Mouse (Mus musculus) MEL (cell line): ENCODE results near the gene Fam213a.

Source experiments
- BHLHE40 ChIP-seq: IDR thresholded peaks from 2 replicates; pipeline ENCODE4 v1.6.1; 2012; ENCODE audit warnings: low read depth, mild to moderate bottlenecking, inconsistent platforms, low read length, improper control_type of control experiment, borderline replicate concordance
- CHD2 ChIP-seq: IDR thresholded peaks from 2 replicates; pipeline ENCODE4 v1.6.1; 2011; ENCODE audit warnings: low read length, improper control_type of control experiment
- CTCF ChIP-seq, 3 experiments: IDR thresholded peaks in 2 of 3; conservative IDR thresholded peaks in 1 of 3; 2 replicates each; pipeline ENCODE4 v1.5.1; 2011 to 2012; ENCODE audit warnings: low read length in 3 of 3, low read depth in 2 of 3, mild to moderate bottlenecking in 2 of 3, improper control_type of control experiment in 1 of 3, inconsistent platforms in 1 of 3, mixed read lengths in 1 of 3, moderate library complexity in 1 of 3; ENCODE audit not compliant: control insufficient read depth in 1 of 3, insufficient read depth in 1 of 3, poor library complexity in 1 of 3, severe bottlenecking in 1 of 3
- EP300 ChIP-seq, 2 experiments: IDR thresholded peaks; 2 replicates each; pipeline ENCODE4 v1.6.1; 2011; ENCODE audit warnings: improper control_type of control experiment in 2 of 2, low read length in 2 of 2, low read depth in 1 of 2, mild to moderate bottlenecking in 1 of 2
- GABPA ChIP-seq: IDR thresholded peaks from 2 replicates; pipeline ENCODE4 v1.6.1; 2012; ENCODE audit warnings: low read depth, mild to moderate bottlenecking, inconsistent platforms, low read length, improper control_type of control experiment, moderate library complexity
- HCFC1 ChIP-seq: IDR thresholded peaks from 2 replicates; pipeline ENCODE4 v1.6.1; 2012; ENCODE audit warnings: low read depth, mild to moderate bottlenecking, inconsistent platforms, low read length, improper control_type of control experiment, moderate library complexity
- JUND ChIP-seq: IDR thresholded peaks from 2 replicates; pipeline ENCODE4 v1.6.1; 2011; ENCODE audit warnings: low read depth, mild to moderate bottlenecking, improper control_type of control experiment, low read length
- NELFE ChIP-seq: IDR thresholded peaks from 2 replicates; pipeline ENCODE4 v1.6.1; 2011; ENCODE audit warnings: low read depth, low read length, improper control_type of control experiment
- POLR2A ChIP-seq, 2 experiments: IDR thresholded peaks; 2 replicates each; pipeline ENCODE4 v1.6.1; 2011 to 2012; ENCODE audit warnings: low read length in 2 of 2, mild to moderate bottlenecking in 2 of 2, control low read depth in 1 of 2, improper control_type of control experiment in 1 of 2, low read depth in 1 of 2, moderate library complexity in 1 of 2; ENCODE audit not compliant: control insufficient read depth in 1 of 2, insufficient read depth in 1 of 2, poor library complexity in 1 of 2
- POLR2AphosphoS2 ChIP-seq: IDR thresholded peaks from 2 replicates; pipeline ENCODE4 v1.6.1; 2011; ENCODE audit warnings: low read length, improper control_type of control experiment
- ZC3H11A ChIP-seq: IDR thresholded peaks from 2 replicates; pipeline ENCODE4 v1.6.1; 2012; ENCODE audit warnings: low read depth, mild to moderate bottlenecking, inconsistent platforms, low read length, improper control_type of control experiment
- ZMIZ1 ChIP-seq: IDR thresholded peaks from 2 replicates; pipeline ENCODE4 v1.6.1; 2012; ENCODE audit warnings: low read depth, mild to moderate bottlenecking, inconsistent platforms, low read length, improper control_type of control experiment, moderate library complexity
- ZNF384 ChIP-seq: IDR thresholded peaks from 2 replicates; pipeline ENCODE4 v1.6.1; 2012; ENCODE audit warnings: low read depth, mild to moderate bottlenecking, inconsistent platforms, low read length, improper control_type of control experiment

- TF ChIP-seq HCFC1 (no peak), ZNF384 (no peak), JUND (no peak), CTCF (IDR thresholded peaks at IDR 0.05 in 2 of 3, conservative IDR thresholded peaks at IDR 0.05 in 1 of 3; ENCODE audit: control insufficient read depth in 1 of 3, insufficient read depth in 1 of 3, low read depth in 2 of 3, low read length in 3 of 3, poor library complexity in 1 of 3, severe bottlenecking in 1 of 3) (no peak), POLR2AphosphoS2 (no peak), ZC3H11A (no peak), EP300 (IDR thresholded peaks at IDR 0.05; ENCODE audit: low read depth in 1 of 2, low read length in 2 of 2) (no peak), GABPA (no peak), ZMIZ1 (no peak), POLR2A (IDR thresholded peaks at IDR 0.05; ENCODE audit: control insufficient read depth in 1 of 2, insufficient read depth in 1 of 2, low read depth in 1 of 2, low read length in 2 of 2, poor library complexity in 1 of 2) (no peak), CHD2 (no peak), BHLHE40 (no peak), NELFE (no peak)
These were observed 46.6 kb downstream of the Fam213a start for GRCm38 (mm10) chr14:40966862-40967597.
